Comparison of ENCODE assay signal across 16 mouse cellular contexts in genomic region chr5:4852711-4853320, GRCm38 (mm10).
A peak's percentile ranks its signal among the peaks of the same experiment; 100 is the strongest.
DNase-seq lines count a peak whose midpoint lies in the region; ATAC-seq and TF ChIP-seq lines count a peak whose summit lies in the region.
"Had no signal": no experiment of that assay in that cellular context is flagged by ENCODE, and none has a peak within 500 bp of the region (broad histone marks: within the 10 kb centered on the region; RNA-seq: fewer than 3 reads in every experiment).

No protein-coding gene starts in this region.

- H3K9me3 ChIP-seq in intestine, embryonic 15.5 days, result no peaks in the 10 kb centered on the region
- H3K9me3 ChIP-seq: embryonic facial prominence, embryonic 15.5 days; forebrain, embryonic 13.5 days had no signal

- ATAC-seq in intestine, embryonic 15.5 days, result no peak
- ATAC-seq: forebrain, embryonic 13.5 days; liver, postnatal 0 days had no signal

- no peak for DNase-seq in gastrocnemius, adult 2 months
- DNase-seq in gastrocnemius, adult 8-10 months (ENCODE audit: low spot score in 2 of 2), result no peak
- DNase-seq in kidney, postnatal 10 days, result peak; percentile 37
- DNase-seq in kidney, adult 9 months, result no peak
- peak; percentile 54 for DNase-seq in lung, postnatal 10 days
- DNase-seq in cerebellum, adult 11 months, result no peak
- no peak for DNase-seq in right cerebral cortex, postnatal 4 days
- DNase-seq: adrenal gland, postnatal 14 days; cerebellum, postnatal 36 days; gastrocnemius, postnatal 25 days; liver, postnatal 0 days; spleen, adult 18-20 months; thymus, adult 2 months had no signal

- no peak overlapping the region for H3K4me3 ChIP-seq in gastrocnemius, adult 2 months
- no peak overlapping the region for H3K4me3 ChIP-seq in intestine, embryonic 15.5 days (replicated peaks)
- H3K4me3 ChIP-seq: embryonic facial prominence, embryonic 15.5 days; forebrain, embryonic 13.5 days had no signal

- TF ChIP-seq CTCF in gastrocnemius, adult 2 months (IDR thresholded peaks at IDR 0.05), result no peak

- WGBS in intestine, embryonic 15.5 days, result 59% methylated on average over 6 of the region's 6 CpGs

- H3K4me1 ChIP-seq in intestine, embryonic 15.5 days (replicated peaks), result no peaks in the 10 kb centered on the region

- intact Hi-C loops in gastrocnemius, adult 2 months (cut with DNase I), result no loop called here

- peak overlapping the region; percentile 2; the same call in 1 of the 2 replicates for H3K27ac ChIP-seq in gastrocnemius, adult 2 months
- peak overlapping the region; percentile 55 for H3K27ac ChIP-seq in intestine, embryonic 15.5 days
- H3K27ac ChIP-seq: embryonic facial prominence, embryonic 15.5 days had no signal

- H3K27me3 ChIP-seq in intestine, embryonic 15.5 days (replicated peaks), result no peaks in the 10 kb centered on the region
- H3K27me3 ChIP-seq: embryonic facial prominence, embryonic 15.5 days; forebrain, embryonic 13.5 days had no signal

- no peak overlapping the region for H3K4me2 ChIP-seq in intestine, embryonic 15.5 days (replicated peaks)
- H3K4me2 ChIP-seq: embryonic facial prominence, embryonic 15.5 days; forebrain, embryonic 13.5 days had no signal

- no peak overlapping the region for H3K9ac ChIP-seq in intestine, embryonic 15.5 days
- H3K9ac ChIP-seq: embryonic facial prominence, embryonic 15.5 days; forebrain, embryonic 13.5 days; liver, postnatal 0 days had no signal

- no peaks in the 10 kb centered on the region for H3K36me3 ChIP-seq in intestine, embryonic 15.5 days
- H3K36me3 ChIP-seq: embryonic facial prominence, embryonic 15.5 days had no signal

Comparison
In these comparisons a context has a peak if more than half of its experiments do, and no peak if none do; other contexts are left out.
1. DNase-seq: peak in kidney, postnatal 10 days (single experiment) and lung, postnatal 10 days (single experiment); none in gastrocnemius, adult 2 months (single experiment), gastrocnemius, adult 8-10 months (0 of 2), kidney, adult 9 months (single experiment), cerebellum, adult 11 months (single experiment) and right cerebral cortex, postnatal 4 days (single experiment).